ENCODE assay signal across 19 mouse cellular contexts in genomic region chrX:90992008-90992407, GRCm38 (mm10).
"Had no signal": no experiment of that assay in that cellular context is flagged by ENCODE, and none has a peak within 500 bp of the region (broad histone marks: within the 10 kb centered on the region; RNA-seq: fewer than 3 reads in every experiment).

No protein-coding gene starts in this region.

- H3K9ac ChIP-seq: limb, embryonic 13.5 days; liver, embryonic 12.5 days; liver, embryonic 15.5 days; lung, embryonic 15.5 days; midbrain, embryonic 12.5 days; midbrain, embryonic 15.5 days; neural tube, embryonic 12.5 days; neural tube, embryonic 15.5 days had no signal

- ATAC-seq: liver, embryonic 12.5 days; midbrain, embryonic 15.5 days had no signal

- H3K4me1 ChIP-seq: limb, embryonic 10.5 days; limb, embryonic 13.5 days; liver, embryonic 12.5 days; liver, embryonic 15.5 days; lung, embryonic 15.5 days; megakaryocyte, embryonic 14.5 days; midbrain, embryonic 12.5 days; midbrain, embryonic 15.5 days; neural tube, embryonic 12.5 days; neural tube, embryonic 15.5 days had no signal

- H3K27me3 ChIP-seq: limb, embryonic 13.5 days; liver, embryonic 12.5 days; liver, embryonic 15.5 days; lung, embryonic 15.5 days; megakaryocyte, embryonic 14.5 days; midbrain, embryonic 12.5 days; midbrain, embryonic 15.5 days; neural tube, embryonic 12.5 days; neural tube, embryonic 15.5 days had no signal

- H3K9me3 ChIP-seq: limb, embryonic 10.5 days; limb, embryonic 13.5 days; liver, embryonic 12.5 days; liver, embryonic 15.5 days; lung, embryonic 15.5 days; midbrain, embryonic 12.5 days; midbrain, embryonic 15.5 days; neural tube, embryonic 12.5 days; neural tube, embryonic 15.5 days had no signal

- H3K4me3 ChIP-seq: limb, embryonic 10.5 days; limb, embryonic 13.5 days; liver, embryonic 12.5 days; liver, embryonic 15.5 days; lung, embryonic 15.5 days; megakaryocyte, embryonic 14.5 days; midbrain, embryonic 12.5 days; midbrain, embryonic 15.5 days; neural tube, embryonic 12.5 days; neural tube, embryonic 15.5 days had no signal

- H3K4me2 ChIP-seq: limb, embryonic 13.5 days; liver, embryonic 12.5 days; liver, embryonic 15.5 days; lung, embryonic 15.5 days; midbrain, embryonic 12.5 days; midbrain, embryonic 15.5 days; neural tube, embryonic 12.5 days; neural tube, embryonic 15.5 days had no signal

- H3K36me3 ChIP-seq: limb, embryonic 10.5 days; limb, embryonic 13.5 days; liver, embryonic 12.5 days; liver, embryonic 15.5 days; lung, embryonic 15.5 days; midbrain, embryonic 12.5 days; midbrain, embryonic 15.5 days; neural tube, embryonic 12.5 days; neural tube, embryonic 15.5 days had no signal

- DNase-seq: kidney, adult 2 months; kidney, postnatal 10 days; kidney, postnatal 36 days; layer of hippocampus, postnatal 36 days; liver; lung, adult 18-20 months; lung, postnatal 10 days; lung, postnatal 36 days; thymus, postnatal 25 days had no signal

- H3K27ac ChIP-seq: limb, embryonic 10.5 days; limb, embryonic 13.5 days; liver, embryonic 12.5 days; liver, embryonic 15.5 days; lung, embryonic 15.5 days; midbrain, embryonic 12.5 days; midbrain, embryonic 15.5 days; neural tube, embryonic 12.5 days; neural tube, embryonic 15.5 days had no signal
